Comparison of ENCODE assay signal across 24 mouse cellular contexts in the genomic region with DNA sequence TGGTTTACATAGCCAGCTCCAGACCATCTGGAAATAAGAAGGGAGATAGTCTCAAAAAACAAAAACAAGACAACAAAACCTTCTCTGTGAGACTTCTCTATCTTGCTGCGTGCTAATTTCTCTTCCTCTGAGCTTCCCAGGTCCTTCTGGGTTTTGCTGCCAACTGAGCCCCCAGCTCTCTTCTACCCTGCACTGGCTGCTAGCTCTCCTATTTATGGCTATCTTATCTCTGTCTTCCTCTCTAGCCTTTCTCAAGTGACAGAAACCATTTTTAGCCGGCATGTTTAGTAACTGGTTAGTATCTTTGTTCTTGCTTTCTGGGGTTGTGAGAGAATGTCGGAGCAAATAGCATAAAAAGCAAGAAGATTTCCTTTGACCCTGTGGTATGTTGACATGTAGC.
"Had no signal": no experiment of that assay in that cellular context is flagged by ENCODE, and none has a peak within 500 bp of the region (broad histone marks: within the 10 kb centered on the region; RNA-seq: fewer than 3 reads in every experiment).

No protein-coding gene starts in this region.

- ATAC-seq: liver, embryonic 12.5 days; midbrain, embryonic 13.5 days; midbrain, embryonic 16.5 days had no signal

- H3K36me3 ChIP-seq: limb, embryonic 10.5 days; limb, embryonic 13.5 days; liver, embryonic 12.5 days; liver, embryonic 15.5 days; lung, embryonic 15.5 days; midbrain, embryonic 10.5 days; midbrain, embryonic 13.5 days; neural tube, embryonic 13.5 days; stomach, embryonic 15.5 days had no signal

- H3K27ac ChIP-seq: kidney, postnatal 0 days; layer of hippocampus, adult 2 months; limb, embryonic 10.5 days; limb, embryonic 13.5 days; liver, embryonic 12.5 days; liver, embryonic 15.5 days; lung, embryonic 15.5 days; midbrain, embryonic 10.5 days; midbrain, embryonic 13.5 days; neural tube, embryonic 13.5 days; stomach, embryonic 15.5 days had no signal

- DNase-seq: kidney, postnatal 25 days; layer of hippocampus, adult 9-11 months; liver; lung, adult 18-20 months; lung, postnatal 10 days; lung, postnatal 36 days; retina, postnatal 1 day; right cerebral cortex, postnatal 25 days; spleen, adult 18-20 months; thymus, postnatal 25 days had no signal

- H3K4me2 ChIP-seq: limb, embryonic 13.5 days; liver, embryonic 12.5 days; liver, embryonic 15.5 days; lung, embryonic 15.5 days; midbrain, embryonic 13.5 days; neural tube, embryonic 13.5 days; stomach, embryonic 15.5 days had no signal

- H3K4me1 ChIP-seq: limb, embryonic 13.5 days; liver, embryonic 15.5 days; lung, embryonic 15.5 days; midbrain, embryonic 10.5 days; midbrain, embryonic 13.5 days; neural tube, embryonic 13.5 days; stomach, embryonic 15.5 days had no signal

- H3K27me3 ChIP-seq: limb, embryonic 13.5 days; liver, embryonic 12.5 days; lung, embryonic 15.5 days; midbrain, embryonic 13.5 days; neural tube, embryonic 13.5 days; stomach, embryonic 15.5 days had no signal

- H3K4me3 ChIP-seq: layer of hippocampus, adult 2 months; limb, embryonic 10.5 days; limb, embryonic 13.5 days; liver, embryonic 12.5 days; liver, embryonic 15.5 days; lung, embryonic 15.5 days; megakaryocyte, embryonic 14.5 days; midbrain, embryonic 10.5 days; midbrain, embryonic 13.5 days; myocyte; neural tube, embryonic 13.5 days; stomach, embryonic 15.5 days had no signal

- H3K9me3 ChIP-seq: limb, embryonic 10.5 days; limb, embryonic 13.5 days; liver, embryonic 12.5 days; liver, embryonic 15.5 days; lung, embryonic 15.5 days; midbrain, embryonic 10.5 days; midbrain, embryonic 13.5 days; neural tube, embryonic 13.5 days; stomach, embryonic 15.5 days had no signal

- H3K9ac ChIP-seq: limb, embryonic 13.5 days; liver, embryonic 12.5 days; liver, embryonic 15.5 days; lung, embryonic 15.5 days; midbrain, embryonic 13.5 days; neural tube, embryonic 13.5 days; stomach, embryonic 15.5 days had no signal
